ENCODE assay signal across 8 mouse cellular contexts in genomic region chr13:115089395-115090025, GRCm38 (mm10). TPM values are rescaled to one million over a fixed set of nuclear protein-coding genes. Genes with fewer than 3 reads are reported as not detected.
DNase-seq lines count a peak whose midpoint lies in the region; ATAC-seq lines count a peak whose summit lies in the region.

No protein-coding gene starts in this region.

- ATAC-seq in cerebellum, adult (ENCODE audit: insufficient number of reproducible peaks, low FRiP score, low TSS enrichment) = peak; percentile 33
- peak; percentile 77 for ATAC-seq in forebrain, embryonic 14.5 days
- peak; percentile 57 to 58; a peak in 3 of 4 replicates for ATAC-seq in hematopoietic stem cell, adult 5-6 weeks (replicated peaks in 1 of 2; ENCODE audit: insufficient read depth in 1 of 2, low FRiP score in 2 of 2, low TSS enrichment in 1 of 2, low read depth in 1 of 2, poor library complexity in 2 of 2, severe bottlenecking in 2 of 2)

- 0 out of 2 replicates have a peak overlapping the region, but pooled peaks have one; percentile 48 for H3K27ac ChIP-seq in forebrain, embryonic 14.5 days (ENCODE audit: low read depth, low read length)

- H3K9me3 ChIP-seq in forebrain, embryonic 14.5 days (replicated peaks; ENCODE audit: control insufficient read depth, low read length) = no peaks in the 10 kb centered on the region

- DNase-seq in heart, adult 11 months = peak; percentile 96
- no peak for DNase-seq in heart, adult 8-10 months (ENCODE audit: low spot score)
- DNase-seq in forebrain, embryonic 14.5 days (ENCODE audit: low spot score) = peak; percentile 13
- DNase-seq in layer of hippocampus, adult 9-11 months = peak; percentile 10
- DNase-seq in lung, postnatal 36 days = peak; percentile 34
- DNase-seq in right cerebral cortex, postnatal 25 days = peak; percentile 22

- peak overlapping the region; percentile 57 for H3K4me2 ChIP-seq in forebrain, embryonic 14.5 days (ENCODE audit: low read length)

- H3K4me3 ChIP-seq in forebrain, embryonic 14.5 days (ENCODE audit: low read depth, low read length) = peak overlapping the region; percentile 66

- peak overlapping the region; percentile 79 for H3K9ac ChIP-seq in forebrain, embryonic 14.5 days (ENCODE audit: low read length)

- peaks cover 19% of the 10 kb centered on the region for H3K36me3 ChIP-seq in forebrain, embryonic 14.5 days (ENCODE audit: control insufficient read depth, insufficient read depth, low read length)

- H3K27me3 ChIP-seq in forebrain, embryonic 14.5 days (replicated peaks; ENCODE audit: control insufficient read depth, insufficient read depth, low read length) = no peaks in the 10 kb centered on the region

- WGBS in forebrain, embryonic 14.5 days = 16% methylated on average over 32 of the region's 35 CpGs

- H3K4me1 ChIP-seq in forebrain, embryonic 14.5 days (ENCODE audit: control insufficient read depth, insufficient read depth, low read length) = peaks cover 8% of the 10 kb centered on the region

RNA-seq across cellular contexts. Expression of gene Pelo, which starts 0.5 kb away (rescaled TPM):
- 10 to 100 TPM; 14.1 to 19.2 (median 17.9) TPM for total RNA-seq in heart, adult 8-10 months (2022)
- polyA plus RNA-seq in forebrain, embryonic 14.5 days (2014; fragmentation: Nextera tagmentation; extraction: Ambion mirVana) = 5.6 and 5.9 TPM in 2 replicates
- 5.7 and 7.1 TPM in 2 replicates for total RNA-seq in hematopoietic stem cell, adult 5-6 weeks (2017)

RNA-seq across cellular contexts. Expression of gene Gm49395, which starts 12.2 kb away (rescaled TPM):
- total RNA-seq in heart, adult 8-10 months (2022) = 10 to 100 TPM in 1 of 4 experiments, 1 to 10 TPM in 3; 7.6 to 12.9 (median 9.2) TPM
- 4.0 and 4.9 TPM in 2 replicates for polyA plus RNA-seq in forebrain, embryonic 14.5 days (2014; fragmentation: Nextera tagmentation; extraction: Ambion mirVana)
- 3.0 TPM in 1 of 2 replicates, not detected in the other for total RNA-seq in hematopoietic stem cell, adult 5-6 weeks (2017)

RNA-seq across cellular contexts. Expression of gene Itga1, which starts 12.3 kb away (rescaled TPM):
- 10 to 100 TPM; 24.4 to 34.2 (median 33.7) TPM for total RNA-seq in heart, adult 8-10 months (2022)
- 5.8 and 6.6 TPM in 2 replicates for polyA plus RNA-seq in forebrain, embryonic 14.5 days (2014; fragmentation: Nextera tagmentation; extraction: Ambion mirVana)
- total RNA-seq in hematopoietic stem cell, adult 5-6 weeks (2017) = 0.81 and 0.84 TPM in 2 replicates

Comparison
In these comparisons a context has a peak if more than half of its experiments do, and no peak if none do; other contexts are left out.
1. RNA of gene Itga1, which starts 12.3 kb away (total RNA-seq): 24.4 to 34.2 TPM in heart, adult 8-10 months; 0.81 to 0.84 TPM in hematopoietic stem cell, adult 5-6 weeks; every median in the first group is over 10 times any median in the second.
2. Peak in every context shown above with its lines, with median percentiles within 50 percentile points of each other: ATAC-seq.